Mouse (Mus musculus): ENCODE results near the gene Dock10.

GRCm38 (mm10) chr1:80606131-80606754 lies 152.1 kb downstream of the Dock10 start:
- TF ChIP-seq CTCF (IDR thresholded peaks at IDR 0.05; ENCODE audit: low read depth, low read length) (no peak), POLR2A (IDR thresholded peaks at IDR 0.05; ENCODE audit: extremely low read depth, insufficient read depth, low read length) (no peak)
